Comparison of ENCODE assay signal across 8 mouse cellular contexts in genomic region chr2:130697821-130698266, GRCm38 (mm10). TPM values are rescaled to one million over a fixed set of nuclear protein-coding genes. Genes with fewer than 3 reads are reported as not detected.
DNase-seq lines count a peak whose midpoint lies in the region; ATAC-seq and TF ChIP-seq lines count a peak whose summit lies in the region.

No protein-coding gene starts in this region.

- H3K27me3 ChIP-seq in lung, embryonic 15.5 days: peaks cover 50% of the 10 kb centered on the region
- H3K27me3 ChIP-seq in heart, postnatal 0 days (ENCODE audit: control insufficient read depth, insufficient read depth, low read length): peaks cover 46% of the 10 kb centered on the region
- H3K27me3 ChIP-seq in midbrain, embryonic 14.5 days (ENCODE audit: control insufficient read depth, insufficient read depth, low read length): peaks cover 30% of the 10 kb centered on the region

- no peak for TF ChIP-seq CTCF in heart, postnatal 0 days (IDR thresholded peaks at IDR 0.05; ENCODE audit: low read depth)

- peak; percentile 36 for DNase-seq in adrenal gland, postnatal 14 days
- DNase-seq in adrenal gland, adult 18-20 months (ENCODE audit: low spot score in 2 of 2): no peak
- DNase-seq in lung, postnatal 4 days: no peak
- DNase-seq in heart, postnatal 0 days (ENCODE audit: low spot score): no peak
- DNase-seq in midbrain, embryonic 14.5 days: peak; percentile 48
- no peak for DNase-seq in layer of hippocampus, adult 8-10 months (ENCODE audit: low spot score in 2 of 2)

- H3K36me3 ChIP-seq in lung, embryonic 15.5 days: no peaks in the 10 kb centered on the region
- no peaks in the 10 kb centered on the region for H3K36me3 ChIP-seq in heart, postnatal 0 days (replicated peaks; ENCODE audit: control insufficient read depth, insufficient read depth, low read length)
- no peaks in the 10 kb centered on the region for H3K36me3 ChIP-seq in midbrain, embryonic 14.5 days (ENCODE audit: control insufficient read depth, insufficient read depth, low read length)

- H3K4me2 ChIP-seq in lung, embryonic 15.5 days: peak overlapping the region; percentile 95
- H3K4me2 ChIP-seq in heart, postnatal 0 days (ENCODE audit: low read depth, low read length): peak overlapping the region; percentile 93
- H3K4me2 ChIP-seq in midbrain, embryonic 14.5 days (ENCODE audit: low read length): peak overlapping the region; percentile 94

- no peak overlapping the region for H3K27ac ChIP-seq in lung, embryonic 15.5 days
- H3K27ac ChIP-seq in heart, postnatal 0 days (ENCODE audit: low read depth): no peak overlapping the region
- H3K27ac ChIP-seq in midbrain, embryonic 14.5 days (replicated peaks; ENCODE audit: low read depth, low read length): no peak overlapping the region

- ATAC-seq in lung, embryonic 15.5 days (ENCODE audit: borderline replicate concordance, extremely low read depth, low FRiP score, low TSS enrichment): peak; percentile 20; the same call in 1 of the 2 replicates
- ATAC-seq in heart, postnatal 0 days (ENCODE audit: insufficient read depth, low read depth): 0 out of 2 replicates have a peak, but pooled peaks have one; percentile 13
- no peak for ATAC-seq in midbrain, embryonic 14.5 days (ENCODE audit: low FRiP score, low TSS enrichment)
- ATAC-seq in megakaryocyte-erythroid progenitor cell, adult 5-6 weeks (replicated peaks; ENCODE audit: low FRiP score, low TSS enrichment, poor library complexity, severe bottlenecking): no peak

- WGBS in lung, embryonic 15.5 days: 3% methylated on average over 14 of the region's 14 CpGs
- WGBS in heart, postnatal 0 days: 8% methylated on average over 14 of the region's 14 CpGs
- WGBS in midbrain, embryonic 14.5 days: 1% methylated on average over 14 of the region's 14 CpGs

- no peaks in the 10 kb centered on the region for H3K9me3 ChIP-seq in lung, embryonic 15.5 days
- H3K9me3 ChIP-seq in heart, postnatal 0 days (replicated peaks; ENCODE audit: control insufficient read depth, low read length): no peaks in the 10 kb centered on the region
- no peaks in the 10 kb centered on the region for H3K9me3 ChIP-seq in midbrain, embryonic 14.5 days (ENCODE audit: control insufficient read depth, low read length)

- H3K9ac ChIP-seq in lung, embryonic 15.5 days: peak overlapping the region; percentile 30; the same call in 1 of the 2 replicates
- peak overlapping the region; percentile 34; the same call in 1 of the 2 replicates for H3K9ac ChIP-seq in heart, postnatal 0 days (replicated peaks; ENCODE audit: low read depth, low read length)
- H3K9ac ChIP-seq in midbrain, embryonic 14.5 days (replicated peaks; ENCODE audit: low read length): no peak overlapping the region

- peak overlapping the region; percentile 52 for H3K4me3 ChIP-seq in lung, embryonic 15.5 days
- peak overlapping the region; percentile 58 for H3K4me3 ChIP-seq in heart, postnatal 0 days (ENCODE audit: low read depth, low read length)
- peak overlapping the region; percentile 40 for H3K4me3 ChIP-seq in midbrain, embryonic 14.5 days (replicated peaks; ENCODE audit: low read depth, low read length)

- H3K4me1 ChIP-seq in lung, embryonic 15.5 days: peaks cover 10% of the 10 kb centered on the region
- H3K4me1 ChIP-seq in heart, postnatal 0 days (ENCODE audit: control insufficient read depth, insufficient read depth): 0 out of 2 replicates have a peak, but pooled peaks cover 7% of the 10 kb centered on the region
- 0 out of 2 replicates have a peak, but pooled peaks cover 8% of the 10 kb centered on the region for H3K4me1 ChIP-seq in midbrain, embryonic 14.5 days (ENCODE audit: control insufficient read depth, insufficient read depth, low read length)

- TF ChIP-seq EP300 in heart, postnatal 0 days (IDR thresholded peaks at IDR 0.05; ENCODE audit: low read depth): no peak

RNA-seq across cellular contexts. Expression of gene Slc4a11, which starts 0.5 kb away (rescaled TPM):
- total RNA-seq in adrenal gland, postnatal 14 days (2021): 1.3 and 1.4 TPM in 2 replicates
- total RNA-seq in adrenal gland, adult 18-20 months (2021): 1 to 10 TPM; 2.0 to 5.3 TPM
- 0.70 and 0.73 TPM in 2 replicates for polyA plus RNA-seq in lung, embryonic 15.5 days (2015; fragmentation: Nextera tagmentation; extraction: Ambion mirVana)
- total RNA-seq in heart, postnatal 0 days (2014; rRNA removed; ENCODE audit: low replicate concordance): 0.99 and 1.1 TPM in 2 replicates
- polyA plus RNA-seq in heart, postnatal 0 days (2015; fragmentation: Nextera tagmentation; extraction: Ambion mirVana): 0.03 and 0.07 TPM in 2 replicates
- polyA plus RNA-seq in midbrain, embryonic 14.5 days (2014; fragmentation: Nextera tagmentation; extraction: Ambion mirVana): 0.49 and 0.51 TPM in 2 replicates
- not detected in 2 replicates for total RNA-seq in megakaryocyte-erythroid progenitor cell, adult 5-6 weeks (2014; fragmentation: Nextera tagmentation)
- total RNA-seq in megakaryocyte-erythroid progenitor cell, adult 5-6 weeks (2017): 0.08 TPM in 1 of 2 replicates, not detected in the other
- 1 to 10 TPM; 1.2 to 2.0 (median 1.6) TPM for total RNA-seq in layer of hippocampus, adult 8-10 months (2022)

RNA-seq across cellular contexts. Expression of gene Itpa, which starts 30.4 kb away (rescaled TPM):
- 27.0 and 28.9 TPM in 2 replicates for total RNA-seq in adrenal gland, postnatal 14 days (2021)
- total RNA-seq in adrenal gland, adult 18-20 months (2021): 10 to 100 TPM; 27.3 to 27.4 TPM
- polyA plus RNA-seq in lung, embryonic 15.5 days (2015; fragmentation: Nextera tagmentation; extraction: Ambion mirVana): 103 and 108 TPM in 2 replicates
- total RNA-seq in heart, postnatal 0 days (2014; rRNA removed; ENCODE audit: low replicate concordance): 72.8 and 100 TPM in 2 replicates
- polyA plus RNA-seq in heart, postnatal 0 days (2015; fragmentation: Nextera tagmentation; extraction: Ambion mirVana): 67.3 TPM in 2 replicates
- polyA plus RNA-seq in midbrain, embryonic 14.5 days (2014; fragmentation: Nextera tagmentation; extraction: Ambion mirVana): 122 and 135 TPM in 2 replicates
- total RNA-seq in megakaryocyte-erythroid progenitor cell, adult 5-6 weeks (2014; fragmentation: Nextera tagmentation): 67.7 and 103 TPM in 2 replicates
- 80.0 and 86.8 TPM in 2 replicates for total RNA-seq in megakaryocyte-erythroid progenitor cell, adult 5-6 weeks (2017)
- 10 to 100 TPM; 32.1 to 36.0 (median 34.7) TPM for total RNA-seq in layer of hippocampus, adult 8-10 months (2022)

RNA-seq across cellular contexts. Expression of gene Ddrgk1, which starts 33.4 kb away (rescaled TPM):
- total RNA-seq in adrenal gland, postnatal 14 days (2021): 137 and 148 TPM in 2 replicates
- total RNA-seq in adrenal gland, adult 18-20 months (2021): 100 to 1,000 TPM; 219 to 239 TPM
- polyA plus RNA-seq in lung, embryonic 15.5 days (2015; fragmentation: Nextera tagmentation; extraction: Ambion mirVana): 51.7 and 56.7 TPM in 2 replicates
- 16.0 and 29.4 TPM in 2 replicates for total RNA-seq in heart, postnatal 0 days (2014; rRNA removed; ENCODE audit: low replicate concordance)
- polyA plus RNA-seq in heart, postnatal 0 days (2015; fragmentation: Nextera tagmentation; extraction: Ambion mirVana): 61.9 and 63.7 TPM in 2 replicates
- polyA plus RNA-seq in midbrain, embryonic 14.5 days (2014; fragmentation: Nextera tagmentation; extraction: Ambion mirVana): 50.5 and 56.1 TPM in 2 replicates
- 103 and 130 TPM in 2 replicates for total RNA-seq in megakaryocyte-erythroid progenitor cell, adult 5-6 weeks (2014; fragmentation: Nextera tagmentation)
- 63.3 and 66.2 TPM in 2 replicates for total RNA-seq in megakaryocyte-erythroid progenitor cell, adult 5-6 weeks (2017)
- total RNA-seq in layer of hippocampus, adult 8-10 months (2022): 100 to 1,000 TPM in 3 of 4 experiments, 10 to 100 TPM in 1; 95.9 to 122 (median 110) TPM

RNA-seq across cellular contexts. Expression of gene Lzts3, which starts 55.2 kb away (rescaled TPM):
- total RNA-seq in adrenal gland, postnatal 14 days (2021): 9.5 and 11.1 TPM in 2 replicates
- 10 to 100 TPM; 12.7 to 17.7 TPM for total RNA-seq in adrenal gland, adult 18-20 months (2021)
- polyA plus RNA-seq in lung, embryonic 15.5 days (2015; fragmentation: Nextera tagmentation; extraction: Ambion mirVana): 2.9 and 3.2 TPM in 2 replicates
- total RNA-seq in heart, postnatal 0 days (2014; rRNA removed; ENCODE audit: low replicate concordance): 5.3 TPM in 2 replicates
- 0.77 and 0.81 TPM in 2 replicates for polyA plus RNA-seq in heart, postnatal 0 days (2015; fragmentation: Nextera tagmentation; extraction: Ambion mirVana)
- 3.4 and 9.1 TPM in 2 replicates for polyA plus RNA-seq in midbrain, embryonic 14.5 days (2014; fragmentation: Nextera tagmentation; extraction: Ambion mirVana)
- total RNA-seq in megakaryocyte-erythroid progenitor cell, adult 5-6 weeks (2014; fragmentation: Nextera tagmentation): 0.79 and 1.2 TPM in 2 replicates
- total RNA-seq in megakaryocyte-erythroid progenitor cell, adult 5-6 weeks (2017): 0.08 TPM in 1 of 2 replicates, not detected in the other
- total RNA-seq in layer of hippocampus, adult 8-10 months (2022): 100 to 1,000 TPM; 142 to 190 (median 164) TPM

Comparison
In these comparisons a context has a peak if more than half of its experiments do, and no peak if none do; other contexts are left out.
1. DNase-seq: peak in adrenal gland, postnatal 14 days (single experiment) and midbrain, embryonic 14.5 days (single experiment); none in adrenal gland, adult 18-20 months (0 of 2), lung, postnatal 4 days (0 of 2), heart, postnatal 0 days (single experiment) and layer of hippocampus, adult 8-10 months (0 of 2).
2. ATAC-seq: peak in lung, embryonic 15.5 days (single experiment) and heart, postnatal 0 days (single experiment); none in midbrain, embryonic 14.5 days (single experiment) and megakaryocyte-erythroid progenitor cell, adult 5-6 weeks (single experiment).
3. Peak in every context shown above with its lines, with median percentiles within 50 percentile points of each other: H3K4me2 ChIP-seq and H3K4me3 ChIP-seq.